5 mouse cellular contexts compared by ENCODE assay signal in the genomic region with DNA sequence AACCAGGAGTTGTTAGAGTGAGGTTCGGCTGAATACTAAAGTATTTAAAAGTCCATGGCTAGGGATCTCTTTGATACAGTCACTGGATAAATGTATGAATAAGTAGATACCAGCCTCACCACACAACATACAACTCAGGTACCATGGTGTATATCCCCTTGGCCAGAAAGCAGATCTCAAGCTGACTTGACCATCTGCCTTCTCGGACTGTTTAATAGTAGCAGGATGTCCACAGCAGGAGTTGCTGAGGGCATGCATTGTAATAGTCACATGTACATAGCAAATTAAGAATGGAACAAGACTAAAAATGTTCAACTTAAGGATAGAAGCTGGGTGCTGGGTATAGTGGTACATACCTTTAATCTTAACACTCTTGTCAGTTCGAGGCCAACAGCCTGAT.
"Had no signal": no experiment of that assay in that cellular context is flagged by ENCODE, and none has a peak within 500 bp of the region (broad histone marks: within the 10 kb centered on the region; RNA-seq: fewer than 3 reads in every experiment).

No protein-coding gene starts in this region.

- ATAC-seq: liver, embryonic 12.5 days; midbrain, embryonic 16.5 days had no signal

- DNase-seq: kidney, postnatal 4 days; lung, postnatal 14 days; thymus, postnatal 4 days had no signal
